Mouse (Mus musculus) lung, adult 2 months (tissue): ENCODE data around the gene Saysd1.

Source experiments
- CTCF ChIP-seq: fragments of 200-500 bp; IDR thresholded peaks from 2 replicates; pipeline ENCODE4 v1.5.1; 2011; ENCODE audit warnings: mild to moderate bottlenecking, low read length, control low read depth; ENCODE audit not compliant: insufficient read depth
- POLR2A ChIP-seq: fragments of 200-500 bp; IDR thresholded peaks from 2 replicates; pipeline ENCODE4 v1.6.1; 2011; ENCODE audit warnings: low read depth, mild to moderate bottlenecking, control low read depth, low read length, borderline replicate concordance; ENCODE audit errors: extremely low read depth

GRCm38 (mm10) chr14:20182596-20182995 lies 44.3 kb upstream of the Saysd1 start:
- TF ChIP-seq CTCF = no peak
- TF ChIP-seq POLR2A = no peak
